Mouse (Mus musculus): ENCODE results near the gene Cct4.

Cct4 gene

DNA sequence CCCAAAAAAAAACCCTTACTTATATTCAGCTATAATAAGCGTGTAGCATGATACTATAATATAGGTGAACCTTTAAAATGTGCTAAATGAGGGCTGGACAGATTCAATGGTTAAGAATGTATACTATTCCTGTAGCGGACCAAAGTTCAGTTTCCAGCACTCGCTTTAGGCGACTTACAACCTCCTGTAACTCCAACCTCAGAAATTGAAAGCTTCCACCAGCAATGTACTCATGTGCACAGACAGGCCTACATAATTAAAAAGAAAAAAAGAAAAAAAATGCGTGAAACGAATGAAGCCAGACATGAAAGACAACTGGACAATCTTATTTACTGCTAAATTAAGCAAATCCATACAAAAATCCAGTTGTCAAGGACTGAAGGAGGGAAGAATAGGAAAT lies 7.5 kb upstream of the Cct4 start:
- DNase-seq (ENCODE audit: low read depth, low spot score): no peak

DNA sequence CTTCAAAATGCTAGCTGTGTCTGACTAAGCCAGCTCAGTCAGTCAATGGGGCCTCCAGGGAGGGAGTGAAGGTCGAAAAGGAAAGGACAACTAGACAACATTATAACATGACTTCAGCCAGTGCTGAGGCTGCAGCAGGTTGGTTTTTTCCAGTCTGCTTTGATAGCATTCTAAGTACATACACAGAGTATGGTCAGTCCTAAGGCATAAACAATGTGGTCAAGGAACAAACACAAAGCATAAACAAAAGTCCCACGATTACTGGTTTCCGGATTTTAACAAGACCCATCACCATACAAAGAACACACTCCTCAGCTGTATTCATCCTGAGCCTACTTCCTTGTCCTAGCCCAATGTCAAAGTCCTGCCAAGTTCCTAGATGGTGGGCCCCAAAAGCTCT lies 4.8 kb upstream of the Cct4 start:
- no peak for DNase-seq (ENCODE audit: low read depth, low spot score)

DNA sequence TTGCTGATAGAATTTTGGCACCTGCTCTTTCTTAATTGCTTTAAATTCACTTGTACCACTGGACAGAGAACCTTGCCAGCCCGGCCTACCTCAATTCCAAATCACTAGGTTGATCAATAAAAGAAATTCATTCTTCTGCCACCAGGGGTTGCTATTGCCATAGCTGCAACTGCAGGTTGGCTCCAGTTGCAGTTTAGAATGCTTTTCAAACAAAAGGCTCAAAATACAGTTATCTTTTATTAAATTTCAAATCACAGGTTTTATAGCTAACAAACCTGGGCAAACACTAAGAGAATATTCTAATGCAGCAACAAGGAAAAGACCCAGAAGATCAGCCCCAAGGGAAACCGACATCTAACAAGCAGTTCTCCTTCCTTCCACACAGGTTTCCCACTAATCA lies 3.0 kb upstream of the Cct4 start:
- DNase-seq (ENCODE audit: low read depth, low spot score): peak; percentile 79

DNA sequence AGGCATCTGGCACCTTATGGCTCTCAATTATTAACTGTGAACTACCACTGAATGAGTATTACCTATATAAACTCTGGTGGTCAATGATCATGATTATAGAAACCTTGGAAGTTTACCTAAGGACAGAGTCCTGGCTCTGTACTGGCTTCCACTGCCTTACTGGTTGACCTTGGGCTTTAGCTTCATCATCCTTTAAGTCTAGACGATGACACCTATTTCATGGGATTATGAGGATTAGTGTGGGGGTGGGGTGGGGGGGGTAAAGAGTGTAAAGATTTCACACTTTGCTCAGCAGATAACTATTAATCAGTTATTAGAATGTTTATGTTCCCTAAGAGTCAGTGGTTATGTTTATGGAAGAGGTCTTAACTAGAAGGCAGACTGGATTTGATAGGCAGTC lies 533 bp upstream of the Cct4 start:
- DNase-seq (ENCODE audit: low read depth, low spot score): no peak

DNA sequence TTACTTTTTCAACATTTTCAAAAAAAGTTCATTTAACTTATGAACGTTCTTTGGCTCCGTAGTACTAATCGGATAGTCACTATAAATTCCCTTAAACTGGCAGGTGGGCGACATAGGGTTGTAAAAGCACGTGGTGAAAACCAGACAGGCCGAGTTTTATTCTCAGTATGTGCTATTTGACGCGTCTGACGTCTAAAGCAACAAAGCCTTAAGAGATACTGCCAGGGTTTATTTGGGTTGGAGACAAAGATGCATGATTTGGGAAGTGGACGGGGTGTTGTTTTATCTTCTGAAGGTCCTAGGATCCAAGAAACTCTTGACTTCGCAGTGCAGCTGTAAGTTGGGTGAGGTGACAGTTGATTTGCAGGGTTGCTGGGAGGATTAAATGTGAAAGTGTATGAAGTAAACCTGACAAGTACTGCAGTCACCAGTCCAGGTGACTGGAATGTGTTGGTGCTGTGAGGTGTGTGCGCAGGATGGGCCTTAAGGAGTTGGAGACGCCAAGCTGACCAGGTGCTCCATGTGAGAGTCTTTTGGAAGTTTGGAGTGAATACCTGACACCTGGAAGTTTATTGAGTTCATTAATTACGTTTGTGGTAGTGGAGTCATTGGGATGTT lies 1.0 kb downstream of the Cct4 start:
- peak; percentile 20 for DNase-seq (ENCODE audit: low read depth, low spot score)

DNA sequence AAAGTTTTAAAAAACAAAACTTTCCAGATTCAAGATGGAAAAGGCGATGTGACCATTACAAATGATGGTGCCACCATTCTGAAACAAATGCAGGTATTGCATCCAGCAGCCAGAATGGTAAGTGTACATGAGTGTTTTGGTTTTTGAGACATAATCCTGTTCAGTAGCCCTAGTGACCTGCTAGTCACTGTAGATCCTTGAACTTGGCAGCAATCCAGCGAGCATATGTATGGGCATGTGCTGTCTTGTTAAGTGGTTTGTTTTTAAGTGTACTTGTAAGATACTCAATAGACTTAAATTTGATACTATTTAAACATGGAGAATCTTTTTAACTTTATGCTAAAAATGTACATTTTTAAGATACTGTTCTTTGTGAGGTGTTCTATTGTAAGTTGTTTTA lies 4.0 kb downstream of the Cct4 start:
- no peak for DNase-seq (ENCODE audit: low read depth, low spot score)

DNA sequence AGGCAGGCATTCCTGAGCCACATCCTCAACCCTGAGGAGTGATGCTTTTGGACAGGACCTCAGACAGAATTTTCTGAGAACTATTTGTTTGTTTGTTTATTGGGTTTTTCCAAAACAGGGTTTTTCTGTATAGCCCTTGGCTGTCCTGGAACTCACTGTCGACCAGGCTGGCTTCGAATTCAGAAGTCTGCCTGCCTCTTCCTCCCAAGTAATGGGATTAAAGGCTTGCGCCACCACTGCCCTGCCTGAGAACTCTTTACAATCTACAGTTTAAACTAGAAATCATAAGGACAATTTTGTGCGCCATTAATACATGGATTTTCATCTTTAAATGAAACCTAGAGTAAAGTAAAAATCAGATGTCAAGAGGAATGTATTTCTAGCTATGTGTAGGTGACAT lies 5.1 kb downstream of the Cct4 start:
- DNase-seq (ENCODE audit: low read depth, low spot score): no peak

DNA sequence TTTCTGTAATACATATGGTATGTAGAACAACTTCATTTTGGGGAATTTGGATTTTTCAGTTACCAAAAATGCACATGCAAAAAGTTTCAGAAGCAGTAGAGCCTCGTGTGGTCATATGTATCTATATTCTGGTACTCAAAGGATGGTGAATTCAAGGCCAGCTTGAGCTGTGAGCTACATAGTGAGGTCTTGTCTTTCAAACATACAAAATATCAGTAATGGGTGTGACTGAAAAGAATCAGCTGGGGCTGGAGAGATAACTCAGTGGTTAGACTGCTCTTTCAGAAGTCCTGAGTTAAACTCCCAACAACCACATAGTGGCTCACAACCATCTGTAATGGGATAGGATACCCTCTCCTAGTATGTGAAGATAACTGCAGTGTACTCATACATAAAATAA lies 8.0 kb downstream of the Cct4 start:
- DNase-seq (ENCODE audit: low read depth, low spot score): no peak

DNA sequence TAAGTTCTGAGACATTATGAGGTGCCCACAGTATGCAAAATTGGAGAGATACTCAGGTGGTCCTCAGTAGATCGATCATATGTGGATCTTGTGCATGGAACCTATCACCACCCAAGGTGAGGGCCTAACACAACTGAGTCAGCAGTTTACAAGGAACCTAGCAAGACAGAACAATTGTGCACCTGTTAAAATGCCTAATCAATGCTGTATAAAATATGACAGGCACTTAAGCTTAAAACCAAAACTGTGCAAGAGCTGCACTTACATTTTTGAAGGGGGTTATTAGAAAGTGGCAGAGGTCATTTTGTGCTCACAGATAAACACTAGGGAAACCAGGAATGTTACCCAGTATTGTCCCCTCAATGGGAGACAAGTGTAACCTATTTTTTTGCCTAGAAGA lies 15.0 kb downstream of the Cct4 start:
- no peak for DNase-seq (ENCODE audit: low read depth, low spot score)

DNA sequence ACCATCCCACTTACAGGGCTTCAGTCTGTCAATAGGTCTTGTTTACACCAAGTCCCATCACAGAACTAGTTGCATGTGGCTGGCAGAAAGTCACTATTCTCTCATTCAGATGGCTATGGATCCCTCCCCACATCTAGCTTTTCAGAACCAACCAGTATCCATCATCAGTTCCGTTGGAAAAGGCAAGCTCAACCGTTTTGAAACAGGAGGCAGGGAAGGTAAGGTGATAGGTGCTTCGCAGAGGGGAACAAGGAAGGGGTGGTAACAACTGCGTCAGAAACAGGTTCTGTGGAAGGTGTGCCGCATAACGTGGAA lies 16.8 kb downstream of the Cct4 start:
- no peak for DNase-seq (ENCODE audit: low read depth, low spot score)

DNA sequence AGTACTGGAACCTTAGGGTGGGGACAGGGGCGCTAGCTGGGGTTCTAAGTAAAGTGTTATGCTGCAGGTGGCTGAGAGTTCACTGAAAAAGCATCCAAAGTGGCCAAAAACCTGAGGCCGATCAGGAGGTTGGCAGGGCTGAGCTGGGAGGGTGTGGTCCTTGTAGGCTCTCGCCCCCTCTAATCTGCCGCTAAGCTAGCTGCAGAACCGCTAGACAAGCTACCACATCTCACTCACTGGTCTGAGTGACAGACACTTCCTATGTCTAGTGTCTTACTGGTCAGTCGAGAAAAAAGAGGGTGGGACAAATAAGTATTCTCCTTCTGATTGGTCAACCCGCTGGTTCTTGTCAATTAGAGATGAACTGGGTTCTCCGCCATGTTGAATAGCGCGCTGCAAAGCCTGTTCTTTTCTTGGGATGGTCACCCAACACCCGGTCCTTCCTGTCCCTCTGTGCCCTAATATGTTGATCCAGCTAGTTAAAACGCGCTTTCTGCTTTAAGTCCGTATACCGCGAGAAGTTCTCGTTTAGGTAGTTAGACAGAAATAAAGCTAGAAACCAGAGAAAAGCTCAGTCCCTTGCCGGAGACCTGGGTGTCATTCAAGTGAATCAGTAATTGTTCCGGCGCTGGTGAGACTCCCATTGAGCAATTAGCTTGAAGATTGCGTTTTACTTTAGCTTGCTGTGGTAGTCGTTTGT lies 17.3 kb downstream of the Cct4 start, which contains the start of gene Fam161a:
Fam161a (plus strand) TSS at position 51 of the 700 bp plus-strand sequence.
- DNase-seq (ENCODE audit: low read depth, low spot score): peak; percentile 98

DNA sequence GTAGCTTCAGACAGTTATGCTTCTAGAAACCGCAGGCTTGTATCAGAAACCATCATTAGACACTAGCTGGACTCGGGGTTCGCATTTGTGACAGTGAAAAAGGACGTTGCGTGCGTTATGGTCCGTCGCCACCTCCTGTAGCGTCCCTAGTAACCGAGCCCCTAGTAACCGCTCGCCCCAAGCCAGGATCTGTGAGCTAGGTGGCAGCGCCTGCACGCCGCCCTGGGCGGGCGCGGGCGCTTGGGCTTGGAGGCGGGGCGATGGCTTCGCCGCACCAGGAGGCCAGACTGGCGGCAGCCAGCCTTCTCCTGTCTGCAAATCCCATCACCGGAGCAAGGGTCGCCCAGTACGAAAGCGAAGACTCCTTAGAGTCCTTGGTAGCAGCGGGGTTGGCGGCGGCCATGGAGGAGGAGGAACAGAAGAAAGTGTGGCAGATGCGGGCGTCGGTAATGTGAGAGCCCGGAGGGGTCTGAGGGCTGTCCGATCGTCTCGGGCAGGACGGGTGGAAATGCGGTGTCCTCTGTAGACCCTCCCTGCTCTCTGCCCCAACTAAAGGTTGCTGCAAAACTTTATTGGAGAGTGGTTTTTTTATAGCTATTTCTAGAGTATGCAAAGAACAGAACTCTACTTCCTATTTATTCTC lies 18.0 kb downstream of the Cct4 start:
- peak; percentile 85 for DNase-seq (ENCODE audit: low read depth, low spot score)

DNA sequence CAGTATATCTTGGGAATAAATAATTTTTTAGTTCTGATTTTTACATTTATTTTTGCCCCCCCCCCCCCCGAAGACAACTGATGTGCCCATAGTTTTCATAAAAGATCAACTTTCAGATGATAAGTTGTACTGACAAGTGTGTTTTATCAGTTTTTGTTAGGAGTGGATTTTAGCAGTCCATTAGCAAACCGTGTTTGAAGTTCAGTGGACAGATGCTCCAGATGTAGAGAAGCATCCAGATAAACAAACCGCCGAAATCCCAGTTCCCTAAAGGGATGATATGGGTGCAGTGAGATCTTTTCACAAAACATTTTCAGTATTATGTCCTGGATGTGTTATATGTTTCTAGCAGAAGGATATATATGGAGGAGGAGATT lies 18.5 kb downstream of the Cct4 start:
- DNase-seq (ENCODE audit: low read depth, low spot score): no peak

DNA sequence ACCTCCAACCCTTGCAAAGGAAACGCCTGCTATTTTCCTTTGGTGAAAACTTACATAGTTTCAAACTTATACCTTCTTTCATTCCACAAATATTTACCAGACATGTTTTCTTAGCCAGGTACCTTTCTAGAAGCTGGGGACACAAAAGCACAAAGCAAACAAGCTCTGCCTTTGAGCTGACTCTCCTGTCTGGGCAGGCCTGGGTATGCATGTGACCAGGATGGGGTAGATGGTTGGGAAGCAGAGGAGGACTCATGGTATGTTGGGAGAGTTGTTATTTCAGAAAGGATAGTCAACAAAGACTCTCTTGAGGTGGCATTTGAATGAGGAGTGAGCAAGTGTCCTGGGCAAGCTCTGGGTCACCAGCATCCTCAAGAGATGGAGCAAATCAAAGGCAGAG lies 22.8 kb downstream of the Cct4 start:
- no peak for DNase-seq (ENCODE audit: low read depth, low spot score)

DNA sequence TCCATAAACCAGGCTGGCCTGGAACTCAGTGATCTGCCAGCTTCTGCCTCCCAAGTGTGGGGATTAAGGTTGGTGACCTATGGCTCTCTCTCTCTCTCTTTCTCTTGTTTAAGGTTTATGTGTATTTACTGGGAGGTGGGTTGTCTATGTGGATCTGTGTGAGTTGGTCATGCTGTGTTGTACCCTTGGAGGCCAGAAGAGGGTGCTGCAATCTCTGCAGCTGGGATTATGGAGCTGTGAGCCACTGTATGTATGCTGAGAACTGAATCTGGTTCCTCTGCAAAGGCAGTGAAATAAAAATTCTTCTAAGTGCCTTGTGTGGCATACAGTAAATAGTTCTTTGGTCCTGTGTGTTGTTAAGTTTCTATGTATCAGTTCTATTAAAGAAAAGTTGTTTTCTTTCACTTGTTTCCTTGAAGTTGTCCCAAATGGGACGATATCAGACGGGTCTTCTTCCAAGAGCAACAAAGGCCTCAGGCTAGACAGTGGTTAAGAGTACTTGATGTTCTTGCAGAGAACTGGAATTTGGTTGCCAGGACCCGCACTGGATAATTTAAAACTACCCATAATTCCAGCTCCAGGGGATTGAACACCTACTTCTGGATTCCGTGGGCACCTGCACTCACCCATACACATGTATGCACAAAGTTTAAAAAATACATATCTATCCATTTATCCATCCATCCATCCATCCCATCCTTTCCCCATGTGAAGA lies 23.4 kb downstream of the Cct4 start:
- DNase-seq (ENCODE audit: low read depth, low spot score): peak; percentile 28

DNA sequence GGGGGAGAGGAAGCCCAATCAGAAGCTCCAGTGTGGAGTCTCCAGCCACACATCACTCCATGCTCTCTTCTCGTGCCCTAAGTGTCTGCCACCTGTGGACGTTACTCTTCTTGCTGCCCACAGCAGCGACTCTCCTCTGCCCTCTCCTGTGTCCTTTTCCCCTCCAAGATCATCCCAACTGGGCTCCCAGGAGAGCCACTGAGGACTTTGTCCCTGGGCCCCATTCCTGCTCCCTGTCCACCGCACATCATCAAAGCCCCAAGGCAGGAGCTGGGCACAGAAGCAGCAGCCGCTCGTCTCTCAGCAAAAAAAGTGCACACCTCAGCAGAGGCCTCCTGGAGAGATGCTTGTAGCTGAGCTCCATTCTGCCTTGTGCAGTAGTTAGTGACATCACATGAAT lies 24.7 kb downstream of the Cct4 start:
- DNase-seq (ENCODE audit: low read depth, low spot score): no peak

DNA sequence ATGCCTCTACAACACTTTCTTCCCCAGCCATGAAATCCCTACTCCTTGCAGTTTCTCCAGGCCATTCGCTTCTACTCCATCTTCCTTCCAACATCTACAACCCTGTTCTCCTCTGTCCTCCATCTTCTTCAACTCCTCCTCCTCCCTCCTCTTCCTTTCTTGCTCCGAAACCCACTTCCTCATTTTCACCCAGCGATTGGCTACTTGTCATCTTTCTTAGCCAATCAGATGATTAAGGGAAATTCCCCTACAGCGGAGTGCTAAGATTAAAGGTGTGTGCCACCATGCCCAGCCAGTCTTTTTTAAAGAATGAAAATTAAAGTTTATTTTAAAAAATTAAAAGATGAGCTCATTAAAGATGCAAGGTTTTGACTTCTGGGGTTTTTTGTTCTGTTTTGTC lies 27.6 kb downstream of the Cct4 start:
- DNase-seq (ENCODE audit: low read depth, low spot score): no peak

DNA sequence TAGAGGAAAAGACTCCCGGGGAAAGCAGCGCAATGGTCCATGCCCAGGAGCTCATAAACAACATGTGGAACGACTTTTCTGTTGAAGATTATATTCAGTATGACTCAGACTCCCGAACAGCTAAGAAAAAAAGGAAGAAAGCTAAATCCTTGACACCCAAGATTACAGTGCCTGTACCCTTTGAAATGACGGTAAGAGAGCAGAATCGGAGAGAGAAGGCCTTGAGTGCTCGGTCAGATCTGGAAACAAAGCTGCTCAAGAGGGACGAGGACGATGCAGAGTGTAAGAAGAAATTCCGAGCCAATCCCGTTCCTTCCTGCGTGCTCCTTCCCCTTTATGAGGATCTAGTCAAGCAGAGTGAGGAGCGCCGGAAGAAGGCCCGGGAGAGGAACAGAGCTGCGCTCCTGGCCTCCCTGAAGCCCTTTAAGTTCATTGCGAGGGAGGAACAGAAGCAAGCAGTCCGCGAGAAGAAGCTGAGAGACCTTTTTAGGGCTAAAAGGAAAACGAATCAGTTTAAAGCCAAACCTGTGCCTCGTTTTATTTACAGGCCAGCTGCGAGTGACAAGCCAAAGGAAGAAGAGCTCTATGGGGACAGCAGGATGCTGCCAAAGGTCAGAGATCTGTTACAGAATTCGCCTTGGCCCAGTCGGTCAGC lies 29.9 kb downstream of the Cct4 start:
- DNase-seq (ENCODE audit: low read depth, low spot score): no peak

DNA sequence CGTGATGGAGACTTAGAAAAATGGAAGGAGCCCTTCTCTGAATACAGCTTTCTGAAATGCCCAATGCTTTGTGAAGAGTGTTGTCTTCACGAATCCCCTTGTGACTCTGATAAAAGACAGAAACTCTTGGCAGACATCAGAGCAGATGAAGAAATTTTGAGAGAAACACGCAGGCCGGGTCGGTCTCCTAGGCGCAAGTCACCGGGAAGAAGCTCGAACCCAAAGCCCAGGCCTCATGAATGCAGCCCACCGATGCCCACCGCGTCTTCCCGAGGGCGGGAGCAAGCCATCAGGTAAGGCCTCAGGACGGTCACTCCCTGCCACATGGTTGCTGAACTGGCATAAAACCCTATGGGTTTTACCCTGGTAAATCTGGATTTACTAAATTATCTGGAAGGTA lies 30.5 kb downstream of the Cct4 start:
- no peak for DNase-seq (ENCODE audit: low read depth, low spot score)

DNA sequence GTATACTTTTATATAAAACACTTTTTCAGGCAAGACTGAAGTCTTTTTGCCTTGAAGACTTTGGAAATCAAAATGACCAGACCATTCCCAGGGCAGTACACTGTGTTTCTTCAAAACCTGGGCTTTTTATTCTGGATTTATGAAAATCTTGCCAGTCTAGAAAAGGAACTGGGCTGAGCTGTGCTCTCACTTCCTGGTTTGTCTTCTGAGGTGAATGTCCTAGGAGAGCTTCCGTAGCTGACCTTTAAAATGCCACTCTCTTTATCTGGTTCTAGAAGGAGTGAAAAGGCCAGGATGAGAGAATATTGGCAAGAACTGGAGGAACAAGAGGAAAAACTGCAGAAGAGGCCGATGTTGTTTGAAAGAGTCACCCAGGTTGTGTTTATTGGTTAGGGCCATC lies 32.8 kb downstream of the Cct4 start:
- DNase-seq (ENCODE audit: low read depth, low spot score): no peak

DNA sequence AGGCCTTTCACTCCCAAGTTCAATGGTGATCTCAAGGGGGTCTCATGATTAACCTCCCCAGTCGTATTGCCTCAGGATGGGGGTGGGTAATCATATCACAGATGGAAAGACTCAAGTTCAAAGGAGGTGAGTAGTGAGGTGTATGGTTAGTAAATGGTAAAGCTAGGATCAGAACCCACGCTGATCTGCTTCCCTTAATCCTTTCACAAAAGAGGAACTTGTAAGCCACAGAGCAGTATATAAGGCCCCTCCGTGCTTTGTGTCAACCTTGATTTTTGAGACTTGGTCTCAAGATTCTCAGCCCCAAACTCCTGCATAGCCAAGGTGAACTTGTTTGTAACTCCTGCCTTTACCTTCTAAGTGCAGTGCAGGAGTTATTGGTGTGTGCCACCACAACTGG lies 33.9 kb downstream of the Cct4 start:
- DNase-seq (ENCODE audit: low read depth, low spot score): no peak

DNA sequence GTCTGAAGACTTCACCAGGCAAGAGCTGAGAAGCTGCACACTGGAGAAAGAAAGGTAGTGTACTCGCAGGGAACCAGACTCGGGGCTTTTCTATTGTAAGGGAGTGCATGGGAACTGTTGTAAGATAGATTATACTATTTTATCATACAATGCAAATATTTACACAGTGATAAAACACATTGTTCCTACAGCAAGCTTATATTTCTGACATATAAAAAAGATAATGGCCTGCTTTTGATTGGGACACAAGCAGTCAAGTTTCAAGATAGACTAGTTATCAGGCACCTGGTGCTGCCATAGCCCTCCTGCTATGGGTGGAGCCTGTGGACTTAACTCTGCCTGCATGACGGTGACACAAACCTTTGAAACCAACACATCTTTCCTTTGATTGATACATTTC lies 38.6 kb downstream of the Cct4 start:
- no peak for DNase-seq (ENCODE audit: low read depth, low spot score)

All from 3T3-L1 (cell line).